Mouse (Mus musculus) heart, postnatal 25 days (tissue): ENCODE results near the gene Ncln. TPM values are rescaled to one million over a fixed set of nuclear protein-coding genes. Genes with fewer than 3 reads are reported as not detected.

Source experiments
- DNase-seq: peaks from one replicate; pipeline ENCODE4 v3.0.0; 2022; ENCODE audit warnings: low spot score
- intact Hi-C: fragments of 180-260 bp; cut with DNase I; formaldehyde crosslinking; loops from one replicate; pipeline ENCODE4 v1.15.1; 2025
- total RNA-seq, 2 experiments: library from RNA; stranded (reverse); gene quantifications; 2 replicates each; pipeline ENCODE4 v1.2.3; 2021

The Ncln gene
- total RNA-seq, 2 experiments from 2014 or later = 65.3 to 65.6 TPM

GRCm38 (mm10) chr10:81467670-81468235 lies 28.4 kb downstream of the Ncln start:
- intact Hi-C loops = no loop called here
- DNase-seq = no peak

DNA sequence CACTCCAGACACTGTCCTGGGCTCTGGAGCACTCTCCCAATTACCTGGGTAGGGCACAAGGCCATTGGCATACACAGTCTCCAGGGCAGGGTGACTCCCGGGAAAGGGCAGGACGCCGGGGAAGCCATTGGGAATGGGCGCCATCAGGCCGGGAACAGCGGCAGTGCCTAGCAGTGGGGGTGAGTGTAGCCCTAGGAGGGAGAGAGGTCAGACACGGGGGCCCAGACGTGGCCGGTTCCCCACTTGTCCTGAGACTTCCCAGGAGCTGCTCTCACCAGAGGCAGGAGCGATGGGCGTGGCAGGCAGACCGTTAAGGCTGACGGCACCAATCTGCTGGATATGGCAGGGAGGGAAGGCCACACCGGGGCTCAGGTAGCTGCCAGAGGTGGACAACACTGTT lies 29.3 kb downstream of the Ncln start:
- intact Hi-C loops = no loop called here
- no peak for DNase-seq

GRCm38 (mm10) chr10:81466066-81466465 lies 30.1 kb downstream of the Ncln start:
- intact Hi-C loops = no loop called here
- no peak for DNase-seq

GRCm38 (mm10) chr10:81465265-81465645 lies 30.9 kb downstream of the Ncln start:
- intact Hi-C loops = no loop called here
- DNase-seq = no peak

DNA sequence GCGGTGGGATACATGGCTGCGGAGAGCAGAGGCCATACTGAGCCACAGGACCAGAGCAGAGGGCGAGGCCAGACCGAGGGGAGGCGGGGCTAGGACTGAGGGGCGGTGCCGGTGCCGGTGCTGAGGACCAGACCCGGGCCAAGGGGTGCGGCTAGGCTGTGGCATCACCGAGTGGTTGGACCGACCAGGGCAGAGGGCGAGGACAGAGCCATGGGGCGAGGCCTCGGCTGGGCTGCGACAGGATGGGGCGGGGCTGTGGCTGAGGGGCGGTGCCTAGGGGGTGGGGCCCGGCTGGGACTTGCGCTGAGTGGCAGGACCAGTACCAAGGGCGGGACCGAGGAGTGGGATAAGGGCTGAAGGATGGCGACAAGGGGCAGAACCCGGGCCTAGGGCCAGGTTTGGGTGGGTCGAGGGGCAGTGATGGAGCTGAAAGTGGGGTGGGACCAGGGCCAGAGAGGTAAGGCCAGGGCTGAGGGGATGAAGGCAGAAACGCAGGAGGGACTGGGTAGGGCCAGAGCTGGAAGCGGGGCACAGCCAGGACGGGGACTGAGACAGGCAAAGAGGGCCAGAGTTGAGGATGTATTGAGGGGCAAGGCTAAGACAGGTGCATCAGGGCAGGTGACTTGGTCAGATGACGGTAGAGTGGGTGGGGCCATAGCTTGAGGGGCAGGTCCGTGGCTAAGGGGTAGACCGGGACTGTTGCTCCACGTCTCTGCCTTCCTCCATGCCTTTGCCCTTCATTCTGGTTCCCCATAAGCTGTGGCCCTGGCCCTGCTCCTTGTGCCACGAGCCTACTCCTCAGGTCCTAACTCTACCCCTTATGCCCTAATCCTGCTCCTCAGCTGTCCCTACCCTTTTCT lies 31.6 kb downstream of the Ncln start:
- DNase-seq = no peak
- intact Hi-C loops = no loop called here

GRCm38 (mm10) chr10:81463531-81463930 lies 32.7 kb downstream of the Ncln start:
- no peak for DNase-seq
- intact Hi-C loops = no loop called here

GRCm38 (mm10) chr10:81462917-81463316 lies 33.3 kb downstream of the Ncln start:
- intact Hi-C loops = no loop called here
- DNase-seq = no peak

DNA sequence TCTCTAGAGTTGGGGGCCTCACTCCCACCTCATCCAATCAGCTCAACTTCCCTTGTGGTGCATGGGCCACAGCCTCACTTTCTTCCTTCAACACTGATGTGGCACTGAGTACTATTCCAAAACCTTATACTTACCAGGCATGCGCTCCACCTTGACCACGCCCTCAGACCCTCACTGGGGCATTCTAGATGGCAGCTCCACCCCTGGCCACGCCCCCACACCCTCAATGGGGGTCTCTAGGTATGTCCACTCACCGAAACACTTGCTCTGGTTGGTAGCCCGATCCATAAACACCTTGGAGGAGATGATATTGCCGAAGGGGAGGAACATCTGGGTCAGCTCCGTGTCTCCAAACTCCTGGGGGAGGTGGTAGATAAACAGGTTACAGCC lies 33.8 kb downstream of the Ncln start:
- no peak for DNase-seq
- intact Hi-C loops = no loop called here

DNA sequence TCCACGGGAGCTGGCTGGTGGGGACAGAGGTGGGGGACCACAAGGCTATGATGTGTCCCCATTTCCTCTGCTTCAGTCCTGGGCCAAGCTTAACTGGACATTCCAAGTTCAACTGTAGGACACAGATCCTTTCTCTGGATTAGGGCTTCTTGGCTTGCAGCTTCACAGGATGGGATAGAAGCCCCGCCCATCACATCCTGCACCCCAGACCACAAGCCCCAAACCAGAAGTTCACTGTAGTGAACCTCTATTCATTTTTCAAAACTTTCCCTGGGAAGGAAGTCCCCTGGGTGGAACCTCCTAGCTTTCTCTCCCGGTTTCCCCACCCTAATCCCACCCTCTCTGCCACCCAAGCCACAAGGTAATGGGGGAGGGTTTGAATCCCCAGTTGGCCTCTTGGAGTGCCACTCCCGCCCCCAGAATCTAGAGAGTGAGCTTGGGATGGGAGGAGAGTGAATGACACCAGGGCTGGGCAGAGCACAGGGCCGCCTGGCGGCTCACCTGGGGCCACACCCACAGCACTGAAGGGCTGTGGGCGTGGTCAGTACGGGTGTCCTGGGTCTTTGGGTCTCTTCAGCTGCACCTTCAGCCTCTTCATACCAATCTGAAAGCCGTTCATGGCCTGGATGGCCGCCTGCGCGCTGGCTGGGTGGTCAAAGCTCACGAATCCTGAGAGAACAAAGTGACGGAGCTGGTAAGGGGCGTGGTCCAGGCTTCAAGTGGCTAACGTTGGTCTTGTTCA lies 34.3 kb downstream of the Ncln start:
- intact Hi-C loops = no loop called here

GRCm38 (mm10) chr10:81460951-81461350 lies 35.2 kb downstream of the Ncln start:
- intact Hi-C loops = no loop called here
- no peak for DNase-seq

More for the DNA sequence above, 34.3 kb downstream of the Ncln start:
- DNase-seq = no peak

DNA sequence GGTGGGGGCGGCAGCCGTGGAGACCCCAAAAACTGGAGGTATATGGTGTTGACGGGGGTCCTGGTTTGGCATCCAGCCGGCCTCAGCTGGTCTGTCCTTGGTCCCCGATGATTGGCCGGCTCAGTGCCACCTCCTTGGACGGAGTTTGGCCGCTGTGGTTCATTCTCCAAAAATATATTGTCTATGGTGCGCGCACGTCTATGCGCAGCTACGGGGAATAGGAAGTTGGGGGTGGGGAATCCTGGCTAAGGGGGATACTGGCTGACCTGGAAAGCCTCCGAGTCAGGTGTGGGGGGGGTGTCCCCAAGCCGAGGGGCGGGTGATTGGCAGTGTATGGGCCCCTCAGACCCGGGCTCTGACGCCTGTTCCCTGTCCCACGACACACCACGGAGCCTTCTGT lies 35.7 kb downstream of the Ncln start:
- intact Hi-C loops = no loop called here
- no peak for DNase-seq

DNA sequence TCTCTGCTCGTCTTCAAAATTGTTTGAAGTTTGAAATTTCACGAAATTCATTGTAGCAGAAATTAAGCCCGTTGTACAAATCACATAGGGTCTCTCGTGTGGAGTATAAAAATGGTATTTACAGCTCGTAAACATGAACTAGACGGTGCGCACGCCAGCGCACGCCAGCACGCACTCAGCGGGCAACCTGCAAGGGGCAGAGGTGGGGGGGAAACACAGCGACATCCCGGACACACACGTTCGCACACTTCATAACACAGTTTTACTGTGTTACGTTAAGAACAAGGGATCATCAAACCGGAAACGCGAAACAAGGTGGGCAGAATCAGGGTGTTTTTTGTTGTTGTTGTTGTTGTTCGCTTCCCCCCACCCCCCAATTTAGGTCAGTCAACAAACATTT lies 36.8 kb downstream of the Ncln start:
- no peak for DNase-seq

DNA sequence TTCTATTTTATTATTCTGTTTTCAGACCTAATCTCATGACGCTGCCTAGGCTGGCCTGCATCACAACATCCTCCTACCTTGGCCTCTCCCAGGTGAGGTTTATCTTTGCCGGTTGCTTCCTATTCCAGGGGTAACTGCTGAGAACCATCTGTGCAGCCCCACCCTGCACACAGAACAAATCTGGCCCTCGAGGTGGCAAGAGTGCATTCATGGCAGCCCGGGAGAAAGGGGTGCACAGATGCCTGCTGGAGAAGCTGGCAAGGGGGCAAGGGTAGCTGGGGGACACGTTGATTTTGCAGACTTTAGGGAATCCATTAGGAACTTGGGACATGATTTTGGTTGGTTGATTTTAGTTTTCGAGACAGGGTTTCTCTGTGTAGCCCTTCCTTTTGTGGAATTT lies 37.9 kb downstream of the Ncln start:
- intact Hi-C loops = no loop called here
- DNase-seq = no peak

More for the DNA sequence above, 36.8 kb downstream of the Ncln start:
- intact Hi-C loops = no loop called here

- intact Hi-C loops = no loop called here
Observed at GRCm38 (mm10) chr10:81457624-81458023, 38.6 kb downstream of the Ncln start.

DNA sequence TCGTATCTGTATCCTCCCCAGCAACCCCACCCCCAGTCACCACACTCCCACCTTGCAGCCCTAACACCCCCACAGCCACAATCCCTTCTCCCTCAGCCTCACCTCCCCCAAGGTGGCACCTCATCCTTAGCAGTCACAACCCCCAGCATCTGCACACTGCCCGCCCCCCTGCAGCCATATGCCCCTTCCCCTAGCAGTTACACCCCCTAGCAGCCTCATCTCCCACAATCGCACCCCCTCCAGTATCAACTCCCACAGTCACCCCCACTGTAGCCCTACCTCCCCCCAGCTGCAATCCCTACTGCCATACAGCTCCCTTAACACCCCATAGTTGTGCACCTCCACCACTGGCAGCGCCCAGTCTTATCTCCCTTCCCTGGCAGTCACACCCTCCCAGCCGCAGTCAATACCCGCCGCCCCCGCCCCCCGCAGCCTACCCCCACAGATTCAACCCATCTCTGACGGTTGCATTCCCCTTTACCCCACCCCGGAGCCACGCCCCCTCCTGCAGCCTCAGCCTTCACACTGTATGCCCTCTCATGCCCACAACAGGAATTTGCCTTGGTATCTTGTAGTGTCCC lies 39.1 kb downstream of the Ncln start:
- intact Hi-C loops = no loop called here
- DNase-seq = no peak

More at GRCm38 (mm10) chr10:81457624-81458023, 38.6 kb downstream of the Ncln start:
- no peak for DNase-seq

DNA sequence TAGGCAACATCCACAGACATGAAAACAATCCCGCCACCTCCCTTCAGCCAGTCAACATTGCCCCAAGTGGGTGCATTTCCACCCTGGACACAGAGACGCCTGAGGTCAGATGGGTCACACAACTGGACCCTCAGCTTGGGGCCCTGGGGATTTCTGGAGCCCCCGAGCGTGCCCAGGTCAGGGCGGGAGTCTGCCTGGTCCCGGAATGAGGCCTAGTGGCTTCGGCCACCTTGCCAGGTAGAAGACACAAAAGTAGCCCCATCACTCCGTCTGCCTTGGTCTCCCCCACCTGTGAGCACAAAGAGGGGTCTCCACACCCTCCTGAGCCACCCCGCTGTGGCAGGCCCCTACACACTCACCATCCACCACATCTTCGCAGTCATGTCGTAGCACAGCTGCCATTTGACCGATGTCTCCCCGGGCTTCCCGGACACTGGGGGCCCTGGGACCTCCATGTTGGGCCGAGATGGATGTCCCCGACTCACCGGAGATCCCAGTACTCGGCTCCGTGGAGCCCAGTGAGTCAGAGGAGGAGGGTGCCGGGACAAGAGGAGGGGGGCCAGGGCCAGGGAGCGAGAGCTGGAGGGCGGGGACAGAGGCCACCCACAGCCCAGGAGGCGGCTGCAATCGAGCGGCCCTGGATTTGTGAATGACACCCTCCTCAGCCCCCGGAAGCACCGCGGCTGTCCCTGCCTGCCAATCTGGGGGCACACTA lies 40.9 kb downstream of the Ncln start, which contains the start of gene Nfic:
TSS of gene Nfic (minus strand) at position 455 of the 715 bp plus-strand sequence.
- intact Hi-C loops = no loop called here
- DNase-seq = no peak

DNA sequence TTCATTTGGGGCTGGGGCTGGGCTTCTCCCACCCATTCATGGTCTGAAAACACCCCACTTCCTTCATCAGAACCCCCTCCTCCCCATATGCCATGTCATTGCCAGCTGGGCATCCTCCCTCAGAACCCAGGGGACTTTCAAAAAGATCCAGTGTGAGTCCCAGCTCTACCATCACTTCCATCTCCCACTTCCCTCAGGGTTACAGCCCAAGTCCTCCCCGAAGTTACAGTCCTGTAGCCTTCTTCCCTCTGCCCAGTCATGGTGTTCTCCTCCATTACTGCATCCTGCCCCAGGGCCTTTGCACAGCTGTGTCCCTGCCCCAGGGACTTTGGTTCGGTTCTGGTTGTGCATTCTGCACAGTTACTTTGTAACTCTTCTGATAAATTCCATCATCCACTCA lies 42.1 kb downstream of the Ncln start:
- no peak for DNase-seq
- intact Hi-C loops = no loop called here

DNA sequence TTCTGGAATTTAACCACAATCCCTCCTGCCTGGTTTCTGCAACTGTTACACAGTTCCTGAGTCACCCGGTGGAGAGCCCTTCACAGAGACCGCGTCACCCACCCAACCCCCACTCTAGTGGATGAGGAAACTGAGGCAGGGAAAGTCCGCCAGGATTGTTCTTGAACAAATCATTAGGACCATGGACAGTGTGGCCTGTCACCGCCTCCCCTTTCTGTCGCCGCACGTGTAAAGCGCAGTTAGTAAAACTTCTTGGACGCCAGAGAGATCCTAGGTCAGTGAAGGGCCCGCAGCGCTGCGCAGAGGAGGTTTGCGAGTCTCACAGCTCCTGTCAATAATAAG lies 43.3 kb downstream of the Ncln start:
- intact Hi-C loops = no loop called here
- DNase-seq = no peak

- DNase-seq = no peak
- intact Hi-C loops = no loop called here
Observed at GRCm38 (mm10) chr10:81452237-81452946, 43.8 kb downstream of the Ncln start.
